Mouse (Mus musculus) spleen, adult 2 months (tissue): ENCODE data around the gene Rai14. TPM values are rescaled to one million over a fixed set of nuclear protein-coding genes. Genes with fewer than 3 reads are reported as not detected.
A peak's percentile ranks its signal among the peaks of the same experiment; 100 is the strongest.

Experiments
- DNase-seq, 2 experiments: peaks; one replicate each; pipeline versions ENCODE4 v3.0.0 to v3.0.0-alpha.2; 2012 to 2021; ENCODE audit warnings: low spot score in 2 of 2, low read depth in 1 of 2
- H3K27ac ChIP-seq: fragments of 200-500 bp; 2 replicates; pipeline ENCODE4 v1.5.1; 2012; ENCODE audit warnings: low read length, inconsistent platforms; ENCODE audit not compliant: insufficient read depth
- H3K27me3 ChIP-seq: fragments of 200-500 bp; 2 replicates; pipeline ENCODE4 v1.6.1; 2012; ENCODE audit warnings: mild to moderate bottlenecking, moderate library complexity, low read length, inconsistent platforms; ENCODE audit not compliant: control insufficient read depth, insufficient read depth
- H3K36me3 ChIP-seq: fragments of 200-500 bp; 2 replicates; pipeline ENCODE4 v1.6.1; 2012; ENCODE audit warnings: mild to moderate bottlenecking, low read length, inconsistent platforms; ENCODE audit not compliant: control insufficient read depth, insufficient read depth
- H3K4me1 ChIP-seq: fragments of 200-500 bp; 2 replicates; pipeline ENCODE4 v1.6.1; 2011; ENCODE audit warnings: inconsistent platforms; ENCODE audit not compliant: control insufficient read depth, insufficient read depth, insufficient read length
- H3K4me3 ChIP-seq: fragments of 200-500 bp; 2 replicates; pipeline ENCODE4 v1.5.1; 2011; ENCODE audit warnings: mild to moderate bottlenecking, inconsistent platforms; ENCODE audit not compliant: insufficient read depth, insufficient read length; ENCODE audit errors: extremely low read depth
- CTCF ChIP-seq: fragments of 200-500 bp; IDR thresholded peaks from 2 replicates; pipeline ENCODE4 v1.5.1; 2011; ENCODE audit warnings: mild to moderate bottlenecking, inconsistent platforms; ENCODE audit not compliant: insufficient read depth, insufficient read length, insufficient replicate concordance; ENCODE audit errors: extremely low read depth
- POLR2A ChIP-seq: fragments of 200-500 bp; IDR thresholded peaks from 2 replicates; pipeline ENCODE4 v1.6.1; 2011; ENCODE audit warnings: low read depth, low read length, inconsistent platforms
- whole genome bisulfite sequencing: fragments of 180-500 bp; shearing (Covaris S2); methylation state at CpG from one replicate; pipeline ENCODE4 v1.1.7; 2018; 5-methylcytosine and 5-hydroxymethylcytosine counted together
- polyA plus RNA-seq: library from polyadenylated mRNA; depleted of rRNA; stranded (reverse); fragments of >200 nt; gene quantifications from 2 replicates; pipeline ENCODE4 v1.2.3, GENCODE M21; 2012

The Rai14 gene
- polyA plus RNA-seq, 1 experiment, result 3.6 TPM

DNA sequence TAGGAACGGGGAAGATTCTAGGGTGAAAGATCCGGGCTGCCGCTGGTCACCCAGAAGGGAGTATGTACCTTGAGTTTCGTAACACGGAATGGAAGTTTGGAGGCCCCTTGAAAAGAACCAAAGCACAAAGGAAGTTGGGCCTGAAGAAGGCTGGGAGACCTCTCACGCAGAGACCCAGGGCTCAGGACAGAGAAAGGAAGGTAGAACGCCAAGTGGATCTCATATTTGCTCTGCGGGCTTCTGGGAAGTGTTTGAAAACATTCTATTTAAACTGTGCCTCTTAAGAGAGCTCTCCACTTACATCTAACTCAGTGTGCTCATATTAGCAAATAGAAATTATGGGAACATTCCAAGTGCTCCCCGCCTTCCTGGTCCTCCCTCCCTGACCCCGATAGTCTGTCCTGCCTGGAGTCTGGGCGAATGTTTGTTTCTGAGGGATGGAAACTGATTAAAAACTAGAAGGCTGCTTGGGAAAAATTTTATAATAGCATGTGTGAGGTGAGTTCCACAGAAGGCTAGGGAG lies 6.9 kb upstream of the Rai14 start:
- DNase-seq, result no peak
- no peaks in the 10 kb centered on the region for H3K36me3 ChIP-seq
- no peaks in the 10 kb centered on the region for H3K27me3 ChIP-seq
- TF ChIP-seq CTCF (no peak), POLR2A (no peak)
- H3K4me1 ChIP-seq, result peaks cover 2% of the 10 kb centered on the region; the same call in 1 of the 2 replicates
- 89% methylated on average over 11 of the region's 11 CpGs for WGBS
- H3K27ac ChIP-seq, result no peak overlapping the region; the same call in 1 of the 2 replicates
- H3K4me3 ChIP-seq, result no peak overlapping the region

DNA sequence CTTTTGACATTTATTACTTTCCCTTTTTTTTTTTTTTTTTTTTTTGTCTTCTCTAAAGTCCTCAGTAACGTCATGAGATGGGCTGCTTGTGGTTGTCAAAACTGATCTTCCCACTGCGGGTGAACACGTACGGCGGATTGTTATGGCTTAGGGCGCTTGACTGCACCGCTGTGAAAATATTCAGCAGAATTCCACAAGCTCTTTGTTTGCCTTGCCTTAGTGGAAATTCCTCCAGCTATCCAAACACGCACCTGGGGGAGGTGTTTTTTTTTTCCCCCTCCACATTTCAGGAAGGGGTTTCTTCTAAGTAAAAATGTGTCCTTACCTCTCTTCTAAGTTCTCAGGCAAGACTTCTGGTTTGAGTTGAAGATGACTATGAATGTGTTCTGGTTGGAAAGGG lies 6.2 kb upstream of the Rai14 start:
- 93% methylated on average over 8 of the region's 8 CpGs for WGBS
- Histone ChIP-seq H3K36me3 (no peaks in the 10 kb centered on the region), H3K27me3 (no peaks in the 10 kb centered on the region)

DNA sequence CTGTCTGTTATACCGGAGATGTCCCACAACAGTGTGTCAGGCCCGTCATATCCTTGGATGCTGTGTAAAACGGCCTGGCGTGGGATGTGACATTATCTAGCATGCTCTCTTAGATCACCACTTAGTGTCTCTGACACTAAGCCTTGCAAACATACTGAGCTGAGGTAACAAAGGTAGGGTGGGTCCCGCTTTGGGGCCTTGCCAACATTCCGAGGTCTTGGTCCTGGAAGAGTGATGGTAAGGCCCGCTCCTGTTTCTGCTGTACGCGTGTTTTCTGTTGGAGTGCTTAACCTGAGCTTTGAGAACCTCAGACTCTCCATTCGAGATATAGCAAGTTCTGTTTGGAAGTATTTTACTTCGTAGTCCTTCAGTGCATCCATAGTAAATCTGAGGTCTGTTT lies 5.8 kb upstream of the Rai14 start:
- DNase-seq, result no peak
- Histone ChIP-seq H3K27ac (no peak overlapping the region), H3K27me3 (no peaks in the 10 kb centered on the region), H3K4me1 (peaks cover 2% of the 10 kb centered on the region; the same call in 1 of the 2 replicates), H3K4me3 (no peak overlapping the region), H3K36me3 (no peaks in the 10 kb centered on the region)
- TF ChIP-seq POLR2A, result no peak
- no peak for TF ChIP-seq CTCF
- 95% methylated on average over 11 of the region's 11 CpGs for WGBS

More for the DNA sequence above, 6.2 kb upstream of the Rai14 start:
- no peak overlapping the region for H3K27ac ChIP-seq
- H3K4me3 ChIP-seq, result no peak overlapping the region
- H3K4me1 ChIP-seq, result peaks cover 2% of the 10 kb centered on the region; the same call in 1 of the 2 replicates
- TF ChIP-seq CTCF (no peak), POLR2A (no peak)
- DNase-seq, result no peak

DNA sequence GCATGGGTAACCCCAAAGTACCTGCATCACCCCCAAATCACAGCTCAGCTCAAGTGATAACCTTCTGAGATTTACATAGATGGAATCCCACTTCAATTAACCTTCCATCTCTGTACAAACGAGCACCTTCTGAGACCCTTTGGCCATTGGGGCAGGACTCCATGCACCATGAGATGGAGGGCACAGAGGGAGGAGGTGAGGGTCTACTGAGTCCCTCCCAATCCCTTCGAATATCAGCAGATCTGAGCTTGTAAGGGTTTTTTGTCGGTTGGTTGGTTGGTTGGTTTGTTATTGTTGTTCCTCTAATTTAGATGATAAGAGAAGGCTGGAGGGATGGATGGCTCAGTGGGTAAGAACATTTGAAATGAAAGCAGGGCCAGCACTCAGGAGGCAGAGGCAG lies 5.1 kb upstream of the Rai14 start:
- 86% methylated on average over 3 of the region's 3 CpGs for WGBS
- no peak overlapping the region for H3K27ac ChIP-seq

DNA sequence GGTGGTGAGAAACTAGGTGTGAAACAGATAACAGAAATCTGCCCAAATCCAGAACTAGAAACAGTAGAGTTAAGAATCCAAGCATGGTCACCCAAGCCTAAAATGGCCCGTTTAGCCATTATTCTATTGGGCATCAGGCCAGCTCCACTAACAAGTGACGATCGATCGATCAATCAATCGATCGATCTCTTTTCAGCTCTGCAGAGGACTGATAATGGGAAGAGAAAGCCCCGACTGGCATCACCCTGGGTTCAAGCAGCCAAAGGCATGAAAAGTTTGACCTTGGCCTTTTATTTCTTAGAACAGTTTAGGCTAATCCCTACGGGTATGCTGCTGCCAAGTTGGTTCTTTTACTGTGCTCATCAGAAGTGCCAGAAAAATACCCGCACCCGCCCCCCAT lies 4.3 kb upstream of the Rai14 start:
- H3K4me3 ChIP-seq, result no peak overlapping the region
- WGBS, result 92% methylated on average over 10 of the region's 10 CpGs
- no peak for TF ChIP-seq CTCF
- TF ChIP-seq POLR2A, result no peak

More for the DNA sequence above, 5.1 kb upstream of the Rai14 start:
- H3K27me3 ChIP-seq, result peaks cover 4% of the 10 kb centered on the region
- TF ChIP-seq POLR2A, result no peak
- TF ChIP-seq CTCF, result no peak
- no peak for DNase-seq
- H3K4me3 ChIP-seq, result no peak overlapping the region
- peaks cover 5% of the 10 kb centered on the region for H3K4me1 ChIP-seq
- no peaks in the 10 kb centered on the region for H3K36me3 ChIP-seq

DNA sequence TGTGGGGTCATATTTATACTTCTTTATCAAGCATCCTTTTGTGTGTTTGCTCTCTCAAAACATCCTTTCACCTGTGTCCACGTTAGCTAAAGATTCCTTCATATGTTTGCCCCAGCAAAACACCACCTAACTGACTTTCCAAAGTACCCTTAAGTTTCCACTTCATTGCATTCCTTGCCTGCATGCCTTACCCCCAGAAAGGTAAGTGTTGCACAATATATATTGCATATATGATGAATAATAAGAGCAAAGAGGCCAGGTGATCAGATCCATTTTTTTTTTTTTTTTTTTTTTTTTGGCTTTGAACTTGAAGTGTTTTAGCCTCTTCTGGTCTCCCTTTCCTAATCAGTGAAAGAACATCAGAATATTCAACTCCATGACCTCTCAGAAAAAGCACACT lies 2.9 kb upstream of the Rai14 start:
- no peak for TF ChIP-seq CTCF
- no peak for TF ChIP-seq POLR2A
- no peak overlapping the region for H3K27ac ChIP-seq
- H3K36me3 ChIP-seq, result no peaks in the 10 kb centered on the region
- 100% methylated on average over 1 of the region's 1 CpGs for WGBS
- H3K4me1 ChIP-seq, result peaks cover 7% of the 10 kb centered on the region
- DNase-seq, result no peak
- H3K4me3 ChIP-seq, result no peak overlapping the region
- peaks cover 13% of the 10 kb centered on the region for H3K27me3 ChIP-seq

More for the DNA sequence above, 4.3 kb upstream of the Rai14 start:
- H3K4me1 ChIP-seq, result peaks cover 8% of the 10 kb centered on the region
- H3K27ac ChIP-seq, result no peak overlapping the region
- no peak for DNase-seq
- no peaks in the 10 kb centered on the region for H3K36me3 ChIP-seq
- peaks cover 10% of the 10 kb centered on the region for H3K27me3 ChIP-seq

DNA sequence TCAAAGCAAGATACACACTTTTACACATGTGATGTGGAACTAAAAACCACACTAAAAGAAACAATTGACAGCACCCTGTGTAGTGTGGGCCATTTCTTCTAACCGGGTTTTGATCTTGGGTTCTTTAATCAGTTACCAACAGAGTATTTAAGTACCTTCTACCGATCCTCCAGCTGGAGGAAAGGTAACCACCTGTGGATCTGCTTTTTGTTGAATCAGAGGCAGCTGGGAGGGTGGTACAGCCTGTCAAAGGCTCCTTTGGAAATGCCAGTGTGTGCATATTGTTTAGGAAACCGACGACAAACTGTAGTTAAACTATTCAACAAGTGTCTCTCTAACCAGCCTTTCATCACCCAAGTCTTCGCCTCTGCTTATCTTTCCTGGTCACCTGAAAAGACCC lies 1.5 kb upstream of the Rai14 start:
- TF ChIP-seq CTCF (no peak), POLR2A (no peak)
- no peak for DNase-seq
- no peaks in the 10 kb centered on the region for H3K36me3 ChIP-seq
- H3K27me3 ChIP-seq, result peaks cover 13% of the 10 kb centered on the region
- H3K27ac ChIP-seq, result no peak overlapping the region
- H3K4me3 ChIP-seq, result no peak overlapping the region
- 73% methylated on average over 5 of the region's 5 CpGs for WGBS
- H3K4me1 ChIP-seq, result peaks cover 7% of the 10 kb centered on the region

DNA sequence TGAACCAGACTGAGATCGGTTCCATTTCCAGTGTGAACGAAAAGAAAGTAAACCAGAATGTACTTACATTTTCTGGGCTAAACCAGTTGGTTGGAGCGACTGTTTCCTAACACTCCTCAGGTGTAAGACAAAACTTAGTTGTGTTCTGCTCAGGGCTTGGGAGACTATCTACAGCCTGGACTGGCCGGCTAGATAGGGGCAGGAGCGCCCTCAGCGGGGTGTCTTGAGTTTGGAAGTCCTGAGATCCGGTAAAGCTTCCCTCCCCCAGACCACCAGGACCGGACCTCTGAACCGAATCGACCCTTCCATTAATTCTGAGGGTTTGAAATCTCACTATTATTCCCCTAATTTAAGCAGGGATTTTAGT lies 698 bp upstream of the Rai14 start:
- no peak for DNase-seq

More for the DNA sequence above, 698 bp upstream of the Rai14 start:
- no peaks in the 10 kb centered on the region for H3K36me3 ChIP-seq
- no peak overlapping the region for H3K4me3 ChIP-seq
- H3K27ac ChIP-seq, result 0 out of 2 replicates have a peak overlapping the region, but pooled peaks have one; percentile 40
- H3K27me3 ChIP-seq, result peaks cover 13% of the 10 kb centered on the region
- no peak for TF ChIP-seq CTCF
- no peak for TF ChIP-seq POLR2A
- WGBS, result 12% methylated on average over 10 of the region's 10 CpGs
- H3K4me1 ChIP-seq, result peaks cover 7% of the 10 kb centered on the region
